Mouse (Mus musculus) heart, embryonic 13.5 days (tissue): ENCODE measurements around the gene Ugdh. TPM values are rescaled to one million over a fixed set of nuclear protein-coding genes. Genes with fewer than 3 reads are reported as not detected.

ENCODE experiments used
- ATAC-seq: fragments of 200-750 bp; cut with Nextera tagmentation; 2 replicates; pipeline ENCODE4 v1.8.0; 2017; ENCODE audit warnings: moderate TSS enrichment; ENCODE audit not compliant: insufficient number of reproducible peaks, low FRiP score, low TSS enrichment; ENCODE audit errors: extremely low read depth
- H3K27ac ChIP-seq: fragments of 300-500 bp; sonication (generic); replicated peaks from 2 replicates; pipeline ENCODE4 v1.5.1; 2015; ENCODE audit warnings: moderate library complexity, mild to moderate bottlenecking, inconsistent platforms
- H3K27me3 ChIP-seq: fragments of 300-500 bp; sonication (generic); replicated peaks from 2 replicates; pipeline ENCODE4 v1.6.1; 2015; ENCODE audit warnings: mild to moderate bottlenecking, inconsistent platforms
- H3K36me3 ChIP-seq: fragments of 300-500 bp; sonication (generic); 2 replicates; pipeline ENCODE4 v1.6.1; 2015; ENCODE audit warnings: mild to moderate bottlenecking, inconsistent platforms
- H3K4me1 ChIP-seq: fragments of 300-500 bp; sonication (generic); 2 replicates; pipeline ENCODE4 v1.6.1; 2015; ENCODE audit warnings: inconsistent platforms
- H3K4me2 ChIP-seq: fragments of 300-500 bp; sonication (generic); 2 replicates; pipeline ENCODE4 v1.6.1; 2015; ENCODE audit warnings: inconsistent platforms, mild to moderate bottlenecking, moderate library complexity
- H3K4me3 ChIP-seq: fragments of 300-500 bp; sonication (generic); 2 replicates; pipeline ENCODE4 v1.5.1; 2015; ENCODE audit warnings: moderate library complexity, mild to moderate bottlenecking, inconsistent platforms
- H3K9ac ChIP-seq: fragments of 300-500 bp; sonication (generic); 2 replicates; pipeline ENCODE4 v1.6.1; 2015; ENCODE audit warnings: inconsistent platforms, mild to moderate bottlenecking, moderate library complexity
- H3K9me3 ChIP-seq: fragments of 300-500 bp; sonication (generic); 2 replicates; pipeline ENCODE4 v1.6.1; 2016; ENCODE audit warnings: inconsistent platforms
- WGBS: fragments of 180-500 bp; shearing (Covaris S2); methylation state at CpG from one replicate; pipeline ENCODE4 v1.1.7; 2015; ENCODE audit warnings: mixed read lengths; 5-methylcytosine and 5-hydroxymethylcytosine counted together
- polyA plus RNA-seq: library from polyadenylated mRNA; unstranded; fragments of >200 nt; fragmentation: Nextera tagmentation; extraction: Ambion mirVana; gene quantifications from 2 replicates; pipeline ENCODE4 v1.2.1, GENCODE M21; 2015

Ugdh gene
- polyA plus RNA-seq, 1 experiment from 2014 or later = 62.6 TPM

DNA sequence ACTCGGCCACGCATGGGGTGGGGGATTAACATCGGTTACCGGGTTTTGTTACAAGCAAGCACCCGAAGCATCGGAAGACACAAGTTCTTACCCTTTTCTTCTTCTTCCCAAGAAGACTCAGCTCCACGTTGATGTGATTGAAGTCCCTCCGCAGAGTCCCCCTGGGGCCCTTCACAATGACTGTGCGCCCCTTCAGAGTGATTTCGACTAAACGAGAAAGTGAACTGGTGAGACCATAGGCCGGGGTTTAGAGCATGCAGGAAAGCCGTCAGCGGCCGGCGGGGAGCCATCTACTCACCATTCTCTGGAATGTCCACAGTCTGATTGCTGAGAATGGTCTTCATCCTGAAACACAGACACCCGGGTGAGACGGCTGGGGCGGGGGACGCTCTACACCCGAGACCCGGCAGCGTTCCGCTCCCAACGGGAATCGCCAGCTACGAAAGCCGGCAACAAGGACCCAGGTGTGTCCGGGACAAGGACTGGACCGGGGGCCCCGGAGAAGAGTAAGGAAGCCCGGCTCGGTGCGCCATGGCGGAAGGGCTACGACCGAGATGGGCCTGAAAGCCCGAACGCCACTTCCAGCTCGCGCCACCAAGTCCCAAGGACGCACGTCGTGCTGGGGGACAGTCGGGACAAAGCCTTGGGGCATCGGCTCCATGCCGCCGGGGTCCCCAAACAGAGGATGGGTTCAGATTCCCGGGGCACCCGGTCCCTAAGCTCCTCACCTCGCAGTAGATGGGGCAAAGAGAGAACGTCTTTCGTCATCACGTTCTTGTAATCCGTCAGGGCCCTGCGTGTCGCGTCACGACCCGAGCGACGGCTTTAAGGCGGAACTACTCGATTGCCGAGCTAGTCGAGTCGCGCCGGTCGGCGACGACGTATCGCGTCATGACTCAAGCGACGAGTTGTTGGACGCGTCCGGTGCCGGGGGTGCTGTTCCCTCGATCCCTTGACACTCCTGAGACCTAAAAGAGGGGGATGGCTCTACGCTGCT, 44.8 kb downstream of the Ugdh start, which contains the start of the genes Rpl9 and Lias:
Gene Rpl9 (minus strand): TSS at position 797 of the 997 bp plus-strand sequence.
Gene Lias (plus strand): TSS at position 850 of the 997 bp plus-strand sequence.
- peak within 1 kb of the TSS; percentile 80 for H3K4me2 ChIP-seq
- peaks cover 26% of the 10 kb centered on the region for H3K4me1 ChIP-seq
- H3K36me3 ChIP-seq = peaks cover 63% of the 10 kb centered on the region
- WGBS = under 1% methylated on average over 83 of the region's 83 CpGs
- no peaks in the 10 kb centered on the region for H3K27me3 ChIP-seq
- no peaks in the 10 kb centered on the region for H3K9me3 ChIP-seq
- H3K9ac ChIP-seq = peak within 1 kb of the TSS; percentile 98
- peak; percentile 92 for ATAC-seq
- peak within 1 kb of the TSS; percentile 91 for H3K27ac ChIP-seq
- H3K4me3 ChIP-seq = peak within 1 kb of the TSS; percentile 79

DNA sequence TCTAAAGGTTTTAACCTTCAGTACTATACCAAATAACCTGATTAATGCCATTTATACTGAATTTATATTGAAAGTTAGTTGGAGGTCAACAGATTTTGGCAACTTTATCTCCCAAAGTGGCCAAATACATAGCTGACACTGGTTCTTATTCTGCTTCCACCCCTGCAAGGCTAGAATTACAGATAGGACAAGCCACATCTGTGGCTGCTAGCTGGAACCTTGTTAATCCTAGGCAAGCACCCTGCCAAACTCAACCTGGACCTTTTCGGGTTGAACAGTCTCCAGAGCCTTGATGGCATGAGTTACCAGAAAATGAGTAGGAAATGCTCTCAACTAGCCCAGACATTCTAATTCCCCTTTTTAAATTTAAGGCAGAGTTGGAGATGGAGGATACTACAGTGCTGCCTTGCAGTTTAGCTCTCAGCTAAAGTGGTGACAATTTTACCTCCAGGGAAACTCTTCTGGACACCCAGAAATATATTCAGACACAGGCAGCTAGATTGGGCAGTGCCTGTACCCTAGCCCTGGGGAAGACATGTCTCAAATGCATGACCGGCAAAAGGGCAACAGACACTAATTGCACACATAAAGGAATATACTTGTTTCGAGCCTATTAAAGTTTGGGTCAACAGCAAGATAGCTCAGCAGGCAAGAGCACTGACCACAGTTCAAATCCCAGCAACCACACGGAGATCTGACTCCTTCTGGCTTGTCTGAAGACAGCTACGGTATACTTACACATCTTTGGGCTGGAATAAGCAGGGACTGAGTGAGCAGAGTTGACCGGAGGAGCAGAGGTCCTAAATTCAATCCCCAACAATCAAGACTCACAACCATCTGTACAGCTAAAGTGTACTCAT, 48.5 kb downstream of the Ugdh start:
- Histone ChIP-seq H3K9me3 (no peaks in the 10 kb centered on the region), H3K36me3 (peaks cover 48% of the 10 kb centered on the region), H3K9ac (no peak overlapping the region), H3K27ac (no peak overlapping the region), H3K4me1 (peaks cover 22% of the 10 kb centered on the region), H3K4me2 (no peak overlapping the region), H3K4me3 (no peak overlapping the region), H3K27me3 (no peaks in the 10 kb centered on the region)
- ATAC-seq = no peak
- WGBS = 68% methylated on average over 6 of the region's 6 CpGs

DNA sequence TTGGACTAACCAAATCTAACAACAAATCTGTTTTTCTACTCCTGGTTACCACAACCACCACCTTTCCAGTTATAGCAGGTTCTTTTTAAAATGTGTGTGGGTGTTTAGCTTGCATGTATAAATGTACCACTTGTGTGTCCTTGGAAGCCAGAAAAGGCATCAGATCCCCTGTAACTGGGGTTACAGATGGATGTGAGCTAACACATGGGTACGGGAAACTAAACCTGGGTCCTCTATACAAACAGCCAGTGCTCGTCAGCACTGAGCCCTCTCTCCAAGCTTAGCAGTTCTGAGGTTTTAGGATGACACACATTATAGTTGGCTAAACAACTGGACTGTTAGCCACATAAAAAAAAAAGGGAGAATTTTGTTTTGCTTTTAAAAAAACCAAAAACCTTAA, 50.0 kb downstream of the Ugdh start:
- ATAC-seq = no peak
- Histone ChIP-seq H3K9ac (no peak overlapping the region), H3K4me3 (no peak overlapping the region), H3K27ac (no peak overlapping the region), H3K4me2 (no peak overlapping the region), H3K9me3 (no peaks in the 10 kb centered on the region), H3K4me1 (peaks cover 19% of the 10 kb centered on the region), H3K36me3 (peaks cover 48% of the 10 kb centered on the region), H3K27me3 (no peaks in the 10 kb centered on the region)
- 81% methylated on average over 2 of the region's 2 CpGs for WGBS

DNA sequence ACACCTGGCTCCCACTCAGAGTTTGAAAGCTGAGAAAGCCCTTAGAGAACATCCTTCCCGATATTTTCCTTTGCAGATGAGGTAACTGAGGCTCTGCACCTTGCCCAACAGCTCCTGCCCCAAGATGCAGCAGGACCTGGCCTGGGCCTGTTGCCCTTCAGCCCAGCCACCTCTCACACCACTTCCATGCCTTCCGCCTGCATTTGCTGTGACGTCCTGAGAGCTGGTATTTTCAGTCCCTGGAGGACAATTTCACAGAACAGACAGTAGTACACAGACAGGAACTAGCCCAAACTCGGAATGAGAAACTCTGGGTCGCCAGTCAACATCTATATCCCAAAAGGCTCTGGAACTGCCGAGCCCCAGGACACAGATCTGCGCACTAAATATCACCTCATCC, 61.0 kb downstream of the Ugdh start:
- Histone ChIP-seq H3K4me2 (no peak overlapping the region), H3K9me3 (no peaks in the 10 kb centered on the region), H3K9ac (no peak overlapping the region), H3K4me3 (no peak overlapping the region), H3K27ac (no peak overlapping the region), H3K27me3 (no peaks in the 10 kb centered on the region), H3K4me1 (no peaks in the 10 kb centered on the region), H3K36me3 (no peaks in the 10 kb centered on the region)
- 72% methylated on average over 7 of the region's 7 CpGs for WGBS
- ATAC-seq = no peak

DNA sequence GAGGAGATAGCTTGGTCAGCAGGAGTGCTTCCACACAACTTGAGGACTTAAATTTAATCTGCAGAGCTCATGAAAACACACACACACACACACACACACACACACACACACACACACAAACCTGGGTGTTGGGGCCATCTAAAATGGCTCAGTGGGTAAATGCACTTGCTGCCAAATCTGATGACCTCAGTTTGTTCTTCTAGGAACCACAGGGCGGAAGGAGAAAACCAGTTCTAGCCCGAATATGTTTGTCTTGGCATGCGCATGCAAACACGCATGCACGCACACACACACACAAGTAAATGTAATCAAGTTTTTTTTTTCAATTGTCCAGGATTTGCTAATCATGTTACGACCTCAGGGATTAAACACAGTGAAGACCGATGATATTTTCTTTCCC, 64.2 kb downstream of the Ugdh start:
- H3K4me1 ChIP-seq = no peaks in the 10 kb centered on the region
- H3K4me2 ChIP-seq = no peak overlapping the region
- no peaks in the 10 kb centered on the region; the same call in 1 of the 2 replicates for H3K27me3 ChIP-seq
- no peak overlapping the region for H3K4me3 ChIP-seq
- H3K36me3 ChIP-seq = no peaks in the 10 kb centered on the region
- no peak overlapping the region for H3K9ac ChIP-seq
- ATAC-seq = no peak
- no peaks in the 10 kb centered on the region for H3K9me3 ChIP-seq
- WGBS = 90% methylated on average over 7 of the region's 7 CpGs
- H3K27ac ChIP-seq = no peak overlapping the region

DNA sequence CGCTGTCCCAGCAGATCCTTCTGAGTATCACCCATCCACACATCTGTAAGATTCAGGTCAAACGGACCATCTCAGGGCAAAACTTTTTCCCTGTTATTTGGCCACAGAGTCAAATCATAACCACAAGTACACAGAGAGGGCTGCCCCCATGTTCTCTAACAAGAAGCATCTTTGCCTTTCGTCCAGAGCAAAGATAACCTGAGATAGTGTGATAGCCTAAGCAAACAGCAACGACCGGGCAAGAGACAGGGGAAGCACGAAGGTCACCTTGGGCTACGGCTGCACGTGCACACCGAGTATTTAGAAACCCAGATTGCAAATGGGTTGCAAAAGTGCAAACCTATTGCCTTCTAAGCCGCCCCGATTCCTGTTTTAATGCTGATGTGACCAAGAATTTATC, 67.9 kb downstream of the Ugdh start:
- Histone ChIP-seq H3K4me3 (no peak overlapping the region), H3K4me1 (no peaks in the 10 kb centered on the region), H3K27ac (no peak overlapping the region), H3K9me3 (no peaks in the 10 kb centered on the region), H3K27me3 (no peaks in the 10 kb centered on the region; the same call in 1 of the 2 replicates), H3K4me2 (no peak overlapping the region), H3K36me3 (no peaks in the 10 kb centered on the region), H3K9ac (no peak overlapping the region)
- 63% methylated on average over 11 of the region's 11 CpGs for WGBS
- ATAC-seq = no peak

Other genes starting within 250 kb of the Ugdh start
- gene Wdr19, start 236.3 kb downstream of the Ugdh start, polyA plus RNA-seq = 5.6 and 6.2 TPM in 2 replicates
- 57.9 and 59.3 TPM in 2 replicates for gene Rfc1, start 100.3 kb downstream of the Ugdh start, polyA plus RNA-seq
- gene Klb, start 87.6 kb downstream of the Ugdh start, polyA plus RNA-seq = 0.09 and 0.51 TPM in 2 replicates
- gene Rpl9, start 44.5 kb downstream of the Ugdh start, polyA plus RNA-seq = 607 and 662 TPM in 2 replicates
- 50.2 and 58.5 TPM in 2 replicates for gene Lias, start 44.5 kb downstream of the Ugdh start, polyA plus RNA-seq
- 1.9 TPM in 1 of 2 replicates, not detected in the other for gene Gm43552, start 56.9 kb upstream of the Ugdh start, polyA plus RNA-seq
- 100 and 101 TPM in 2 replicates for gene Smim14, start 101.2 kb upstream of the Ugdh start, polyA plus RNA-seq
- gene Ube2k, start 101.3 kb upstream of the Ugdh start, polyA plus RNA-seq = 124 and 142 TPM in 2 replicates